ENCODE assay signal across 10 mouse cellular contexts in the genomic region with DNA sequence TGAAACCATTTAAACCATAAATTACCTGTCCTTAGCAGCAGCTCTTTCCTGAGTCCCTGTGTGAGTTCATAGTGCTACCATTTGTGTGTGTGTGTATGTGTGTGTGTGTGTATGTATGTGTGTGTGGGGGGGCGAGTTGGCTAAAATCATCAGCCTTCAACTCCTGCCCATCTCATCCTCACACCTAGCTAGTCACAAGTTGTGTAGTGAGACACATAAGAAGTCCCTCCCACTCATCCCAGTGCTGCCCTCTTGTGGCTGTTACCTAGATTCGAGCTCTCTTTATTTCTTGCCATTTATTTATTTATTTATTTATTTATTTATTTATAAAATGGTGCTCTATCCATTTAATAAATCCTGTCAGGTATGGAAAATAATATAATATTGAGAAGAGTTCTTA.
DNase-seq lines count a peak whose midpoint lies in the region; ATAC-seq lines count a peak whose summit lies in the region.
"Had no signal": no experiment of that assay in that cellular context is flagged by ENCODE, and none has a peak within 500 bp of the region (broad histone marks: within the 10 kb centered on the region; RNA-seq: fewer than 3 reads in every experiment).

No protein-coding gene starts in this region.

- peak; percentile 9 for DNase-seq in gastrocnemius, adult 18-20 months (ENCODE audit: low spot score)
- DNase-seq in gastrocnemius, postnatal 36 days: no peak
- DNase-seq in liver: peak; percentile 18
- no peak for DNase-seq in liver, embryonic 11.5 days (ENCODE audit: low spot score)
- peak; percentile 31 for DNase-seq in adipocyte (ENCODE audit: low spot score)
- peak; percentile 32 for DNase-seq in midbrain, embryonic 14.5 days
- DNase-seq in spleen, adult 18-20 months: no peak
- DNase-seq: lung, postnatal 14 days had no signal

- H3K4me2 ChIP-seq in liver, embryonic 11.5 days: no peak overlapping the region
- no peak overlapping the region for H3K4me2 ChIP-seq in midbrain, embryonic 14.5 days (ENCODE audit: low read length)
- H3K4me2 ChIP-seq: neural tube, embryonic 15.5 days had no signal

- no peaks in the 10 kb centered on the region for H3K9me3 ChIP-seq in liver, embryonic 11.5 days (ENCODE audit: control insufficient read depth, low read length)
- H3K9me3 ChIP-seq in midbrain, embryonic 14.5 days (ENCODE audit: control insufficient read depth, low read length): no peaks in the 10 kb centered on the region
- H3K9me3 ChIP-seq: neural tube, embryonic 15.5 days had no signal

- H3K27me3 ChIP-seq in liver, embryonic 11.5 days (replicated peaks; ENCODE audit: control insufficient read depth, insufficient read depth, low read length): no peaks in the 10 kb centered on the region
- no peaks in the 10 kb centered on the region for H3K27me3 ChIP-seq in midbrain, embryonic 14.5 days (ENCODE audit: control insufficient read depth, insufficient read depth, low read length)
- H3K27me3 ChIP-seq: neural tube, embryonic 15.5 days had no signal

- ATAC-seq in liver, embryonic 11.5 days (replicated peaks; ENCODE audit: low FRiP score): no peak
- peak; percentile 46; the same call in 1 of the 2 replicates for ATAC-seq in midbrain, embryonic 14.5 days (ENCODE audit: low FRiP score, low TSS enrichment)
- ATAC-seq in monocyte, adult 5-6 weeks (replicated peaks; ENCODE audit: insufficient number of reproducible peaks, low FRiP score, low TSS enrichment, poor library complexity, severe bottlenecking): no peak

- 69% methylated on average over 2 of the region's 2 CpGs for WGBS in liver, embryonic 11.5 days
- 87% methylated on average over 2 of the region's 2 CpGs for WGBS in midbrain, embryonic 14.5 days

- H3K4me3 ChIP-seq in liver, embryonic 11.5 days (ENCODE audit: low read depth, low read length): no peak overlapping the region
- no peak overlapping the region for H3K4me3 ChIP-seq in midbrain, embryonic 14.5 days (replicated peaks; ENCODE audit: low read depth, low read length)
- H3K4me3 ChIP-seq: neural tube, embryonic 15.5 days had no signal

- H3K4me1 ChIP-seq in liver, embryonic 11.5 days (replicated peaks; ENCODE audit: control insufficient read depth, insufficient read depth, low read length): no peaks in the 10 kb centered on the region
- no peaks in the 10 kb centered on the region for H3K4me1 ChIP-seq in midbrain, embryonic 14.5 days (ENCODE audit: control insufficient read depth, insufficient read depth, low read length)
- H3K4me1 ChIP-seq: neural tube, embryonic 15.5 days had no signal

- no peak overlapping the region for H3K27ac ChIP-seq in liver, embryonic 11.5 days (ENCODE audit: low read depth, low read length)
- no peak overlapping the region for H3K27ac ChIP-seq in midbrain, embryonic 14.5 days (replicated peaks; ENCODE audit: low read depth, low read length)
- H3K27ac ChIP-seq: neural tube, embryonic 15.5 days had no signal

- intact Hi-C loops in gastrocnemius, postnatal 36 days (cut with DNase I): no loop called here

- H3K9ac ChIP-seq in liver, embryonic 11.5 days (ENCODE audit: low read depth, low read length): no peak overlapping the region
- no peak overlapping the region for H3K9ac ChIP-seq in midbrain, embryonic 14.5 days (replicated peaks; ENCODE audit: low read length)
- H3K9ac ChIP-seq: neural tube, embryonic 15.5 days had no signal

- no peaks in the 10 kb centered on the region for H3K36me3 ChIP-seq in liver, embryonic 11.5 days (ENCODE audit: control insufficient read depth, insufficient read depth, low read length)
- no peaks in the 10 kb centered on the region for H3K36me3 ChIP-seq in midbrain, embryonic 14.5 days (ENCODE audit: control insufficient read depth, insufficient read depth, low read length)
- H3K36me3 ChIP-seq: neural tube, embryonic 15.5 days had no signal

Comparison
In these comparisons a context has a peak if more than half of its experiments do, and no peak if none do; other contexts are left out.
1. DNase-seq: peak in gastrocnemius, adult 18-20 months (single experiment), liver (single experiment), adipocyte (single experiment) and midbrain, embryonic 14.5 days (single experiment); none in gastrocnemius, postnatal 36 days (0 of 2), liver, embryonic 11.5 days (single experiment) and spleen, adult 18-20 months (0 of 2).